Mouse (Mus musculus) thymus, postnatal 4 days (tissue): ENCODE results near the gene Olfr56.
"Not testable (repeated sequence)": the region's sequence is repeated elsewhere in the genome, so short reads cannot be mapped to it uniquely, and the experiment has no call there.

Experiments used
- DNase-seq: peaks from one replicate; pipeline ENCODE4 v3.0.0; 2021

Olfr56 gene

DNA sequence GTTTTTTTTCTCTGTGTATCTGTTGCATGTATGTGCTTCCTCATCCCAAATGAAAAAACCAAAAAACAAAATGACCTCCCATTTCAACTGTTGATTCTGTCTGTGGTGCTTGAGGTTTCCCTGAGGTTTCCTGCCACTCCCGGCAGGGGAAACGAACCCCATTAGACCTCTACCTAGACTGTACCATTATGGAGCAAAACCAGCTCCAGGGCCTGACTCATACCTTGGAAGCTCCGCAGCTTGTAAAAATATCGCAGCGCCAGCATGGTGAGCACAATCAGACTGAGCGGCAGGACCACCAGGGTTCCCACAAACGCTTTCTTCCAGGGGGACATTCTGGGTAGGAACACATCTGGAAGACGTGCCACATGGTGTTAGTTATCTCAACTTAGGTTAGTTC lies 196.7 kb downstream of the Olfr56 start:
- peak; percentile 21 for DNase-seq

DNA sequence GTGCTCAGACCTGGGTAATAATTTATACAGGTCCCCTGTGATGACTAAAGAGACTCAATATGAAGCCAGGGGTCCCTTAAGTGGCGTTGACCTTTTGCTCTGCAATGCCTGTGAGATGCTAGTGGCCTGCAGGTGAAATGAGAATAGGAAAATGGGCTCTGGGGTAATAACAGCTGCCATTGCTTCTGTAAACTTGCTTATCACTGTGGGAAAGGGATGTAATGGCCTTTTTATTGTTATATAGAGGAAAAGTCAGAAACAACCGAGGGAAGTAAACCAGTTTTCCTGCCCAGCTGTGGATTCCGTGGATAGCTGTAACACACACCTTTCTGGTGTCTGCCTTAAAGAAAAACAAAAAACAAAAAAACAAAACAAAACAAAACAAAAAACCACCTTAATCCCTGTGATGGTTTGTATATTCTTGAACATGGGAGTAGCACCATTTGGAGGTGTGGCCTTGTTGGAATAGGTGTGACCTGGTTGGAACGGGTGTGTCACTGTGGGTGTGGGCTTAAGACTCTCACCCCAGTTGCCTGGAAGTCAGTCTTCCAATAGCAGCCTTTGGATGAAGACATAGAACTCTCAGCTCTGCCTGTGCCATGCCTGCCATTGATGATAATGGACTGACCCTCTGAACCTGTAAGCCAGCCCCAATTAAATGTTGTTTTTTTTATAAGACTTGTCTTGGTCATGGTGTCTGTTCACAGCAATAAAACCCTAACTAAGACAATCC lies 197.5 kb downstream of the Olfr56 start:
- DNase-seq, result not testable (repeated sequence)

DNA sequence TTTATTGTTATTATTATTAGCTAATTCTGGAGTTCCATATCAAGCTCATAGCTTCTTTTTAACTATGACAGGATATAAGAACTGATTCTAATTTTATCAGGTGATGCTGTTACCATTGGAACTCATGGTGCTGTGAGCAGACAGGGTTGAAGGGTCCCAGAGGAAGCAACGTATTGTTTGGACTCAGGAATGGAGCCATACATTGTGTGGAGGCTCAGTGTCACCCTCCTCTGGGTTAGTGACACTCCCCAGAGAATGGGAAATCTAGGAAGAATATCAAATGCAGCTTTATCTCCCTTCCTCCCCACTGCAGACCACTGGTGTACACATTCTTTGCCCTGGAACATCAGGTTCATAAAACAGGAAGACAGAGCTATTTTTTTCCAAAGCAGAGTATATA lies 204.5 kb downstream of the Olfr56 start:
- DNase-seq, result no peak
